Mouse (Mus musculus) erythroblast, embryonic 14.5 days (primary cell): Measurements from ENCODE around the gene Hsf2.

ENCODE experiments used
- GATA1 ChIP-seq: IDR thresholded peaks from 2 replicates; pipeline ENCODE4 v1.6.1; 2012; ENCODE audit warnings: low read length, inconsistent platforms, mixed read lengths
- TAL1 ChIP-seq: IDR thresholded peaks from 3 replicates; pipeline ENCODE4 v1.6.1; 2012; ENCODE audit warnings: low read length, inconsistent platforms, mixed read lengths

GRCm38 (mm10) chr10:57499414-57500156, 13.4 kb downstream of the Hsf2 start:
- no peak for TF ChIP-seq GATA1
- TF ChIP-seq TAL1 = no peak
